Mouse (Mus musculus): ENCODE results near the gene Ctsh. TPM values are rescaled to one million over a fixed set of nuclear protein-coding genes. Genes with fewer than 3 reads are reported as not detected.
"Not testable (repeated sequence)": the region's sequence is repeated elsewhere in the genome, so short reads cannot be mapped to it uniquely, and the experiment has no call there.

Ctsh gene
- polyA plus RNA-seq, 1 experiment, result 16.3 TPM

DNA sequence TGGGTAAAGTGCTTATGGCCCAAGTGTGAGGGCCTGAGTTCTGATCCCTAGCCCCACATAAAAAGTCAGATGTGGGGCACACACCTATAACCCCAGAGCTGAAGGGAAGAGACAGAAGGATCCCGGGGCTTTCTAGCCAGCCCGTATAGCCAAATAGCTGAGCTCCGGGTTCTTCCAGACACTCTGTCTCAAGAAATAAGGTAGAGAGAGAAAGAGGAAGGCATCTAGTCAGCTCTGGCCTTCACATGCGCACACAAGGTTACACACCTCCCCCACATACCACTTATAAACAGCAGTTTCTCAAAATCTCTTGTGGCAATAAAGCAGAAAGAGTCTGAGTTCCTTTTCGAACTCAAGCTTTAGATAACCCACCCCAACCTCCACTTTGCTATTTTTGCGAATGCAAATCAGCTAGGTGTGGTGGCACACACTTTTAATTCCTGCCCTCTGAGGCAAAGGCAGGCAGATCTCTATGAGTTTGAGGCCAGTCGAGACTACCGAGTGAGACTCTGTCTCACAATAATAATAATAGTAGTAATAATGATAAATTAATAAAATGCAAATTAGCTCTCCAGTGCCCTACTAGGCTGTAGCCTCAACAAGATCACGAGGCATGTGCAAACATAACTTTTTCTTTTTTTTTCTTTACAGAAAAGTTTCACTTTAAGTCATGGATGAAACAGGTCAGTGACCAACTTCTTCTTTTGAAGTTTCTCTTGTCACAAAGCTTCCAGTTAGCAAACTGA, 6.0 kb downstream of the Ctsh start:
- Histone ChIP-seq H3K27ac (ENCODE audit: insufficient read depth, low read length) (no peak overlapping the region), H3K4me3 (replicated peaks; ENCODE audit: insufficient read depth, low read depth, low read length) (no peak overlapping the region), H3K27me3 (ENCODE audit: control insufficient read depth, insufficient read depth, low read length) (no peaks in the 10 kb centered on the region), H3K4me1 (ENCODE audit: control insufficient read depth, insufficient read depth, low read length) (no peaks in the 10 kb centered on the region)
- no peak for DNase-seq
- WGBS, result 93% methylated on average over 9 of the region's 9 CpGs
- no peak for TF ChIP-seq POLR2A (IDR thresholded peaks at IDR 0.05; ENCODE audit: borderline replicate concordance, insufficient read depth, low read length)
- TF ChIP-seq CTCF (IDR thresholded peaks at IDR 0.05; ENCODE audit: borderline replicate concordance, insufficient read depth, low read depth, low read length), result no peak

DNA sequence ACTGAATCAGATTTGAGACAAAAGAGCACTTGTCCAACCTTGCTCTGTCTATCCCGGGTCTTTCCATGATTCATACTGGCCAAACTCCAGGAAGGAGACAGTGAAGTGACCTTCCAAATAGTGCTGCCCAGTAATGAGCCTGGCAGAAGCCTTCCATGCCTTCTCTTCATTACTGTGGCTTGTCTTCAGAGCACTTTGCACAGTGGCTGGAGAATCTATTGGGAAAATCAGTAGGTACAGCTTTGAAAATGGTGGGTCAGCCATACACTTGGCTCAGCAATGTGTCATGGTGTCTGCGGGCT, 6.6 kb downstream of the Ctsh start:
- Histone ChIP-seq H3K4me1 (ENCODE audit: control insufficient read depth, insufficient read depth, low read length) (no peaks in the 10 kb centered on the region), H3K4me3 (replicated peaks; ENCODE audit: insufficient read depth, low read depth, low read length) (no peak overlapping the region), H3K27me3 (ENCODE audit: control insufficient read depth, insufficient read depth, low read length) (no peaks in the 10 kb centered on the region), H3K27ac (ENCODE audit: insufficient read depth, low read length) (no peak overlapping the region)
- DNase-seq, result no peak
- TF ChIP-seq POLR2A (IDR thresholded peaks at IDR 0.05; ENCODE audit: borderline replicate concordance, insufficient read depth, low read length) (no peak), CTCF (IDR thresholded peaks at IDR 0.05; ENCODE audit: borderline replicate concordance, insufficient read depth, low read depth, low read length) (no peak)
- 52% methylated on average over 2 of the region's 2 CpGs for WGBS

- H3K4me1 ChIP-seq (ENCODE audit: control insufficient read depth, insufficient read depth, low read length); H3K27ac ChIP-seq (ENCODE audit: insufficient read depth, low read length); DNase-seq; H3K27me3 ChIP-seq (ENCODE audit: control insufficient read depth, insufficient read depth, low read length); H3K4me3 ChIP-seq (replicated peaks; ENCODE audit: insufficient read depth, low read depth, low read length): not testable (repeated sequence)
- WGBS, result 94% methylated on average over 5 of the region's 5 CpGs
These were observed 7.0 kb downstream of the Ctsh start for GRCm38 (mm10) chr9:90060932-90061331.

DNA sequence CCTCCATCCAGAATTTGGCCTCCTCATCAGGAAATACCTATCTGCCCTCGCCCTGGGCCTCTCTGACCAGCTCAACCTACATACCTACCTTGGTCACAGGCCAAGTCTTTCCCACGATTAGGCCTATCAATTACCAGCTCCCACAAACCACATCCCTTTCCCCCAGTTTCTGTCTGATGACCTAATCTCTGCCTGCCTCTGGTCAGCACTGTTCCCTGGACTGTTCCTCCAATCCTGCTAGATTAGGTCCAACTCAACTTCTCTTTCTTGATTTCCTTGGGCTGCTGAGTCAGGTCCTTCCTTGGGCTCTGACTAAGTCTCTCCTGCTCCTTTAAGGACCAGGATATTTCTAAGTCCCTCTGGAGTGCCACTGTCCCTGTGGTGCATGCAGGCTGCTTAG, 13.4 kb downstream of the Ctsh start:
- DNase-seq, result no peak
- no peaks in the 10 kb centered on the region; the same call in 1 of the 2 replicates for H3K4me1 ChIP-seq (ENCODE audit: control insufficient read depth, insufficient read depth, low read length)
- TF ChIP-seq POLR2A (IDR thresholded peaks at IDR 0.05; ENCODE audit: borderline replicate concordance, insufficient read depth, low read length) (no peak), CTCF (IDR thresholded peaks at IDR 0.05; ENCODE audit: borderline replicate concordance, insufficient read depth, low read depth, low read length) (no peak)
- no peaks in the 10 kb centered on the region for H3K27me3 ChIP-seq (ENCODE audit: control insufficient read depth, insufficient read depth, low read length)
- WGBS, result 79% methylated on average over 2 of the region's 2 CpGs
- no peak overlapping the region for H3K4me3 ChIP-seq (replicated peaks; ENCODE audit: insufficient read depth, low read depth, low read length)
- no peak overlapping the region for H3K27ac ChIP-seq (ENCODE audit: insufficient read depth, low read length)

DNA sequence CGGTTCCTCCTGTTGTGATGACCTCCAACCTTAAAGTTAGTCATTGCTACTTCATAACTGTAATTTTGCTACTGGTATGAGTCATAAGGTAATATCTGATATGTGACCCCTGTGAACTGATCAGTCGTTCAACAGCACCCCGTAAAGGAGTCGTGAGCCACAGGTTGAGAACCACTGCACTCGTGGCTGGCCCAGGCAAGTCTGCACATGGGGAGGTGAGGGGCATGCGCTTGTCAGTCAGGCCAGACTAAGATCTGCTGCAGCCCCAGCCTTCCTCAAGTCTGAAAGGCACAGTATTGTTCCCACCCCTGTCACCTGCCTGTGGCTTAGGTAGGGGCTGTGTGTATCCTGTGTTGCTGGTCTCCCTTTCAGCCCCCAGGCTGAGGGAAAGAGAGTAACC, 14.8 kb downstream of the Ctsh start:
- Histone ChIP-seq H3K27me3 (ENCODE audit: control insufficient read depth, insufficient read depth, low read length) (no peaks in the 10 kb centered on the region), H3K4me3 (replicated peaks; ENCODE audit: insufficient read depth, low read depth, low read length) (no peak overlapping the region), H3K27ac (ENCODE audit: insufficient read depth, low read length) (no peak overlapping the region), H3K4me1 (ENCODE audit: control insufficient read depth, insufficient read depth, low read length) (no peaks in the 10 kb centered on the region; the same call in 1 of the 2 replicates)
- no peak for DNase-seq
- WGBS, result 94% methylated on average over 6 of the region's 6 CpGs
- no peak for TF ChIP-seq CTCF (IDR thresholded peaks at IDR 0.05; ENCODE audit: borderline replicate concordance, insufficient read depth, low read depth, low read length)
- no peak for TF ChIP-seq POLR2A (IDR thresholded peaks at IDR 0.05; ENCODE audit: borderline replicate concordance, insufficient read depth, low read length)

DNA sequence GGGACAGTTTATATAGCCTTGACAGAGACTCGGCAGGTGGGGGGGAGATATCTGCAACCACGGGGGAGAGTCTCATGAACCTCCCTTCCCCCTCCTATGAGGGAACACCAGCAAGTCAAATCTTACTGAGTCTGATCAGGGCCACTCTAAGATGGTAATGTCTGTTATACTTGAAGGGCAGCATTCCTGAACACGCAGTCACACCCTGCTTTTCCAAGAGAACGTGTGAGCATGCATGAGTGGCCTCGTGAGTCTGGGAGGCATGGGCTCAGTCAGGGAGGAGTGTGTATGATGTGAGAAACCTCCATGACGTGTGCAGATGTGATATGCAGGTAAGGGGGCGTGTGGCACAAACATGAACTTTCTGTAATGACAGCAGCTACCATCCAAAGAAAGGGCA, 15.5 kb downstream of the Ctsh start:
- no peaks in the 10 kb centered on the region; the same call in 1 of the 2 replicates for H3K4me1 ChIP-seq (ENCODE audit: control insufficient read depth, insufficient read depth, low read length)
- DNase-seq, result no peak
- H3K27me3 ChIP-seq (ENCODE audit: control insufficient read depth, insufficient read depth, low read length), result no peaks in the 10 kb centered on the region
- no peak overlapping the region for H3K4me3 ChIP-seq (replicated peaks; ENCODE audit: insufficient read depth, low read depth, low read length)
- 77% methylated on average over 7 of the region's 7 CpGs for WGBS
- no peak for TF ChIP-seq CTCF (IDR thresholded peaks at IDR 0.05; ENCODE audit: borderline replicate concordance, insufficient read depth, low read depth, low read length)
- no peak for TF ChIP-seq POLR2A (IDR thresholded peaks at IDR 0.05; ENCODE audit: borderline replicate concordance, insufficient read depth, low read length)
- no peak overlapping the region for H3K27ac ChIP-seq (ENCODE audit: insufficient read depth, low read length)

DNA sequence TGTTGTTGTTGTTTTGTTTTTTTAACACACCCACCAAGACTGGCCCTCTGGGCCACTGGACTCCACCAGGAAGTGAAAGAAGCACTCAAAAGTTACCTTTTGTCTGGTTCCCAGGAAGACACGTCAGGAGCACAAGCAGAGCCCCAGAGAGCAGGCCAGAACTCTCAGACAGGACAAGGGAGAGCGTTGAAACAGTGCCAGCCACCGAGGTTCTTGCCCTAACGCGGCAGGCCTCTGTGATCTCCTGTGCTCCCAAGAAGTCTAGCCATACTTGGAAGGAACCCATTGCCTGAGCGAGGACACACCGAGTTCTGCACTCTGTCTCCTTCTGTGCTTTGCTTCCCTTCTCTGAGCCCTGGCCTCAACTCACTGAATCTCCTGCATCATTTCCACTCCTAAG, 16.2 kb downstream of the Ctsh start:
- no peak overlapping the region for H3K27ac ChIP-seq (ENCODE audit: insufficient read depth, low read length)
- no peak for DNase-seq
- no peak for TF ChIP-seq POLR2A (IDR thresholded peaks at IDR 0.05; ENCODE audit: borderline replicate concordance, insufficient read depth, low read length)
- no peak for TF ChIP-seq CTCF (IDR thresholded peaks at IDR 0.05; ENCODE audit: borderline replicate concordance, insufficient read depth, low read depth, low read length)
- no peak overlapping the region for H3K4me3 ChIP-seq (replicated peaks; ENCODE audit: insufficient read depth, low read depth, low read length)
- WGBS, result 50% methylated on average over 7 of the region's 7 CpGs
- no peaks in the 10 kb centered on the region; the same call in 1 of the 2 replicates for H3K4me1 ChIP-seq (ENCODE audit: control insufficient read depth, insufficient read depth, low read length)
- no peaks in the 10 kb centered on the region for H3K27me3 ChIP-seq (ENCODE audit: control insufficient read depth, insufficient read depth, low read length)

DNA sequence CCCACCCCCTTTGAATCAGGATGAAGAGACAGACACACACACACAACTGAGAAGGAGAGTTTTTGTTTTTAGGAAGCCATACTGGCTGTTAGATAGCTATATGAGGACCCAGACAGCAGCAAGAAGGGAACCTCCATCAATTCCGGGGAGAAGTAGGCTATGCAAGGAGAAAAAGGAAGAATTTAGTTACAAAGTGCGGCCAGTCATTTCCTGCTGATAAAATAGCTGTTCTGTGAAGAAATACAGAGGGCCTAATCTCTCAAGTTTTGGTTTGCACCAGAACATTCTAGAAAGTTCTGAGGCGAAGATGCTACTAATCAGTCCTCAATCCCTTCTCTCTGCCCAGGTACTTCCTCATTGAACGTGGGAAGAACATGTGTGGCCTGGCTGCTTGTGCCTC, 21.4 kb downstream of the Ctsh start:
- no peak overlapping the region for H3K27ac ChIP-seq (ENCODE audit: insufficient read depth, low read length)
- WGBS, result 88% methylated on average over 4 of the region's 4 CpGs
- H3K4me1 ChIP-seq (ENCODE audit: control insufficient read depth, insufficient read depth, low read length), result no peaks in the 10 kb centered on the region
- no peak for DNase-seq
- H3K27me3 ChIP-seq (ENCODE audit: control insufficient read depth, insufficient read depth, low read length), result no peaks in the 10 kb centered on the region
- H3K4me3 ChIP-seq (replicated peaks; ENCODE audit: insufficient read depth, low read depth, low read length), result no peak overlapping the region
- no peak for TF ChIP-seq POLR2A (IDR thresholded peaks at IDR 0.05; ENCODE audit: borderline replicate concordance, insufficient read depth, low read length)
- no peak for TF ChIP-seq CTCF (IDR thresholded peaks at IDR 0.05; ENCODE audit: borderline replicate concordance, insufficient read depth, low read depth, low read length)
